Comparison of ENCODE assay signal across 8 mouse cellular contexts in genomic region chrX:12159534-12159881, GRCm38 (mm10). TPM values are rescaled to one million over a fixed set of nuclear protein-coding genes. Genes with fewer than 3 reads are reported as not detected.
A peak's percentile ranks its signal among the peaks of the same experiment; 100 is the strongest.
DNase-seq lines count a peak whose midpoint lies in the region; ATAC-seq lines count a peak whose summit lies in the region.

No protein-coding gene starts in this region.

- H3K4me2 ChIP-seq in heart, embryonic 11.5 days = peak overlapping the region; percentile 67
- H3K4me2 ChIP-seq in midbrain, embryonic 16.5 days (ENCODE audit: low read length) = peak overlapping the region; percentile 63

- DNase-seq in left cerebral cortex, adult 18-20 months (ENCODE audit: low spot score in 2 of 2) = peak; percentile 36 to 54
- no peak for DNase-seq in left cerebral cortex, adult 11 months (ENCODE audit: low spot score)
- peak; percentile 27 for DNase-seq in adrenal gland, postnatal 25 days
- DNase-seq in left cerebral cortex, postnatal 36 days (ENCODE audit: low spot score in 2 of 2) = peak; percentile 52 to 54
- DNase-seq in thymus, adult 18-20 months = peak; percentile 44 to 64
- DNase-seq in cerebellum, adult 8-10 months = no peak

- peaks cover 5% of the 10 kb centered on the region for H3K4me1 ChIP-seq in heart, embryonic 11.5 days (ENCODE audit: control insufficient read depth, insufficient read depth, low read length)
- peaks cover 5% of the 10 kb centered on the region for H3K4me1 ChIP-seq in midbrain, embryonic 16.5 days (ENCODE audit: control insufficient read depth, insufficient read depth, low read length)

- intact Hi-C loops in left cerebral cortex, postnatal 36 days (cut with DNase I) = loop anchor here (2.0 to 10.0 kb wide), 3 partner anchors 71 to 355 kb away; no protein-coding TSS in a partner anchor

- H3K9me3 ChIP-seq in heart, embryonic 11.5 days (replicated peaks; ENCODE audit: control insufficient read depth, low read length) = no peaks in the 10 kb centered on the region
- no peaks in the 10 kb centered on the region for H3K9me3 ChIP-seq in midbrain, embryonic 16.5 days (replicated peaks; ENCODE audit: control insufficient read depth, low read length, poor library complexity, severe bottlenecking)

- H3K4me3 ChIP-seq in heart, embryonic 11.5 days (ENCODE audit: low read depth, low read length) = peak overlapping the region; percentile 52
- peak overlapping the region; percentile 49 for H3K4me3 ChIP-seq in midbrain, embryonic 16.5 days (ENCODE audit: low read depth, low read length)

- WGBS in heart, embryonic 11.5 days (ENCODE audit: insufficient replicate concordance) = 0% methylated on average over 11 of the region's 19 CpGs
- 7% methylated on average over 13 of the region's 19 CpGs for WGBS in midbrain, embryonic 16.5 days

- peak overlapping the region; percentile 75 for H3K9ac ChIP-seq in heart, embryonic 11.5 days (ENCODE audit: low read depth, low read length)
- peak overlapping the region; percentile 63 for H3K9ac ChIP-seq in midbrain, embryonic 16.5 days (ENCODE audit: low read depth, low read length)

- no peak for ATAC-seq in heart, embryonic 11.5 days (replicated peaks; ENCODE audit: insufficient number of reproducible peaks, low FRiP score, low TSS enrichment)
- peak; percentile 54 for ATAC-seq in midbrain, embryonic 16.5 days

- no peaks in the 10 kb centered on the region for H3K36me3 ChIP-seq in heart, embryonic 11.5 days (ENCODE audit: control insufficient read depth, insufficient read depth, low read length)
- no peaks in the 10 kb centered on the region for H3K36me3 ChIP-seq in midbrain, embryonic 16.5 days (ENCODE audit: control insufficient read depth, insufficient read depth, low read length)

- H3K27me3 ChIP-seq in heart, embryonic 11.5 days (ENCODE audit: control insufficient read depth, insufficient read depth, low read length) = peaks cover 51% of the 10 kb centered on the region
- peaks cover 24% of the 10 kb centered on the region for H3K27me3 ChIP-seq in midbrain, embryonic 16.5 days (ENCODE audit: control insufficient read depth, insufficient read depth, low read depth, low read length)

- H3K27ac ChIP-seq in heart, embryonic 11.5 days (ENCODE audit: low read depth, low read length) = peak overlapping the region; percentile 91
- no peak overlapping the region; the same call in 1 of the 2 replicates for H3K27ac ChIP-seq in midbrain, embryonic 16.5 days (ENCODE audit: low read length)

RNA-seq across cellular contexts. Expression of gene Bcor, which starts 0.6 kb away (rescaled TPM):
- total RNA-seq in left cerebral cortex, adult 18-20 months (2021) = 10 to 100 TPM; 36.2 to 37.7 TPM
- total RNA-seq in adrenal gland, postnatal 25 days (2021) = 22.0 and 22.7 TPM in 2 replicates
- polyA plus RNA-seq in heart, embryonic 11.5 days (2014; fragmentation: Nextera tagmentation; extraction: Ambion mirVana) = 18.7 and 20.2 TPM in 2 replicates
- total RNA-seq in left cerebral cortex, postnatal 36 days (2021) = 10 to 100 TPM; 24.9 to 32.1 TPM
- polyA plus RNA-seq in midbrain, embryonic 16.5 days (2015; fragmentation: Nextera tagmentation; extraction: Ambion mirVana) = 14.7 and 16.8 TPM in 2 replicates

Comparison
In these comparisons a context has a peak if more than half of its experiments do, and no peak if none do; other contexts are left out.
1. DNase-seq: peak in left cerebral cortex, adult 18-20 months (2 of 2), adrenal gland, postnatal 25 days (single experiment), left cerebral cortex, postnatal 36 days (2 of 2) and thymus, adult 18-20 months (2 of 2); none in left cerebral cortex, adult 11 months (single experiment) and cerebellum, adult 8-10 months (single experiment).